Mouse (Mus musculus) ES-E14 (cell line): ENCODE results near the gene Cops9. TPM values are rescaled to one million over a fixed set of nuclear protein-coding genes. Genes with fewer than 3 reads are reported as not detected.

Experiments
- DNase-seq: peaks from one replicate; pipeline ENCODE4 v3.0.0-alpha.2; 2013; ENCODE audit warnings: low read depth, low spot score
- H3K27ac ChIP-seq: 2 replicates; pipeline ENCODE4 v1.5.1; 2012; ENCODE audit warnings: low read depth, mild to moderate bottlenecking, low read length, moderate library complexity, mixed read lengths; ENCODE audit not compliant: poor library complexity, insufficient read depth, severe bottlenecking
- H3K36me3 ChIP-seq: 2 replicates; pipeline ENCODE4 v1.6.1; 2012; ENCODE audit warnings: mild to moderate bottlenecking, low read length, moderate library complexity, mixed read lengths; ENCODE audit not compliant: control insufficient read depth, poor library complexity, insufficient read depth, severe bottlenecking
- H3K4me1 ChIP-seq, 2 experiments: fragments of 150-350 bp in 1 of 2; sonication (generic) in 1 of 2; 2 replicates each; pipeline ENCODE4 v1.6.1; 2012; ENCODE audit warnings: low read length in 2 of 2, mild to moderate bottlenecking in 1 of 2, mixed read lengths in 1 of 2; ENCODE audit not compliant: control insufficient read depth in 2 of 2, insufficient read depth in 2 of 2, poor library complexity in 1 of 2
- H3K4me3 ChIP-seq, 2 experiments: fragments of 150-350 bp in 1 of 2; sonication (generic) in 1 of 2; 2 replicates each; pipeline ENCODE4 v1.5.1; 2012; ENCODE audit warnings: low read length in 2 of 2, low read depth in 1 of 2, mild to moderate bottlenecking in 1 of 2, mixed read lengths in 1 of 2; ENCODE audit not compliant: insufficient read depth in 1 of 2, poor library complexity in 1 of 2, severe bottlenecking in 1 of 2
- H3K9ac ChIP-seq: 2 replicates; pipeline ENCODE4 v1.6.1; 2012; ENCODE audit warnings: low read depth, mild to moderate bottlenecking, low read length, mixed read lengths; ENCODE audit not compliant: poor library complexity, insufficient read depth, severe bottlenecking
- H3K9me3 ChIP-seq: fragments of 150-350 bp; sonication (generic); 2 replicates; pipeline ENCODE4 v1.6.1; 2012; ENCODE audit warnings: low read depth, mild to moderate bottlenecking, low read length; ENCODE audit not compliant: control insufficient read depth, insufficient read depth
- CHD2 ChIP-seq: IDR thresholded peaks from 2 replicates; pipeline ENCODE4 v1.6.1; 2014; ENCODE audit warnings: mild to moderate bottlenecking, low read depth, low read length, inconsistent platforms
- HCFC1 ChIP-seq: IDR thresholded peaks from 2 replicates; pipeline ENCODE4 v1.6.1; 2012; ENCODE audit warnings: low read length, inconsistent platforms, borderline replicate concordance; ENCODE audit not compliant: insufficient read depth
- MAFK ChIP-seq: IDR thresholded peaks from 2 replicates; pipeline ENCODE4 v1.6.1; 2014; ENCODE audit warnings: mild to moderate bottlenecking, low read depth, low read length, inconsistent platforms; ENCODE audit not compliant: insufficient read depth
- ZC3H11A ChIP-seq: IDR thresholded peaks from 2 replicates; pipeline ENCODE4 v1.6.1; 2012; ENCODE audit warnings: low read depth, mild to moderate bottlenecking, inconsistent platforms, low read length, borderline replicate concordance
- ZNF384 ChIP-seq: IDR thresholded peaks from 2 replicates; pipeline ENCODE4 v1.6.1; 2012; ENCODE audit warnings: low read depth, low read length, inconsistent platforms
- in situ Hi-C, 2 experiments: fragments of 600-800 bp; cut with MboI; formaldehyde crosslinking; loops; one replicate each; pipeline ENCODE4 v1.15.1; 2025; ENCODE audit warnings: low sequenced_read_pairs in 2 of 2, inconsistent platforms in 1 of 2; ENCODE audit not compliant: unreplicated experiment in 2 of 2
- total RNA-seq: library from RNA; depleted of rRNA; stranded (reverse); fragments of 300-350 nt; gene quantifications from 2 replicates; pipeline ENCODE4 v1.2.3, GENCODE M21; 2012

Gene Cops9
- total RNA-seq, 1 experiment = 176 TPM

GRCm38 (mm10) chr1:92673258-92673782 is 31.5 kb upstream of the Cops9 start:
- no peak for DNase-seq
- Histone ChIP-seq H3K4me3 (no peak overlapping the region), H3K9ac (no peak overlapping the region), H3K27ac (no peak overlapping the region), H3K4me1 (no peaks in the 10 kb centered on the region), H3K9me3 (no peaks in the 10 kb centered on the region), H3K36me3 (no peaks in the 10 kb centered on the region)
- in situ Hi-C loops = no loop called here
- TF ChIP-seq CHD2 = no peak
- no peak for TF ChIP-seq MAFK
- TF ChIP-seq ZC3H11A = no peak
- TF ChIP-seq ZNF384 = no peak
- no peak for TF ChIP-seq HCFC1

GRCm38 (mm10) chr1:92671326-92671725 is 29.5 kb upstream of the Cops9 start:
- Histone ChIP-seq H3K36me3 (no peaks in the 10 kb centered on the region), H3K4me1 (no peaks in the 10 kb centered on the region), H3K9me3 (no peaks in the 10 kb centered on the region), H3K9ac (no peak overlapping the region), H3K4me3 (no peak overlapping the region), H3K27ac (no peak overlapping the region)
- DNase-seq = no peak
- TF ChIP-seq HCFC1 (no peak), ZNF384 (no peak), CHD2 (no peak), MAFK (no peak), ZC3H11A (no peak)
- in situ Hi-C loops = no loop called here

GRCm38 (mm10) chr1:92669430-92669829 is 27.6 kb upstream of the Cops9 start:
- in situ Hi-C loops = no loop called here
- TF ChIP-seq CHD2 = no peak
- DNase-seq = no peak
- Histone ChIP-seq H3K4me1 (no peaks in the 10 kb centered on the region), H3K4me3 (no peak overlapping the region), H3K36me3 (no peaks in the 10 kb centered on the region), H3K27ac (no peak overlapping the region), H3K9ac (no peak overlapping the region), H3K9me3 (no peaks in the 10 kb centered on the region)

GRCm38 (mm10) chr1:92667106-92667505 is 25.3 kb upstream of the Cops9 start:
- in situ Hi-C loops = no loop called here
- TF ChIP-seq ZC3H11A = no peak
- no peak for TF ChIP-seq ZNF384
- no peak for TF ChIP-seq HCFC1
- no peak for TF ChIP-seq MAFK
- TF ChIP-seq CHD2 = no peak
- H3K36me3 ChIP-seq = no peaks in the 10 kb centered on the region

GRCm38 (mm10) chr1:92659392-92659791 is 17.6 kb upstream of the Cops9 start:
- TF ChIP-seq MAFK (no peak), HCFC1 (no peak), ZC3H11A (no peak), ZNF384 (no peak), CHD2 (no peak)
- in situ Hi-C loops = no loop called here
- no peak overlapping the region for H3K4me3 ChIP-seq
- no peaks in the 10 kb centered on the region for H3K36me3 ChIP-seq
- no peaks in the 10 kb centered on the region for H3K4me1 ChIP-seq
- no peak overlapping the region for H3K27ac ChIP-seq
- H3K9ac ChIP-seq = no peak overlapping the region
- H3K9me3 ChIP-seq = no peaks in the 10 kb centered on the region
- no peak for DNase-seq

More at GRCm38 (mm10) chr1:92667106-92667505, 25.3 kb upstream of the Cops9 start:
- no peak overlapping the region for H3K9ac ChIP-seq
- no peak for DNase-seq
- no peak overlapping the region for H3K27ac ChIP-seq
- no peak overlapping the region for H3K4me3 ChIP-seq
- H3K9me3 ChIP-seq = no peaks in the 10 kb centered on the region
- H3K4me1 ChIP-seq = no peaks in the 10 kb centered on the region
